Mouse (Mus musculus): ENCODE measurements around the gene Gm6370. TPM values are rescaled to one million over a fixed set of nuclear protein-coding genes. Genes with fewer than 3 reads are reported as not detected.
A peak's percentile ranks its signal among the peaks of the same experiment; 100 is the strongest.
"Not testable (repeated sequence)": the region's sequence is repeated elsewhere in the genome, so short reads cannot be mapped to it uniquely, and the experiment has no call there.

Gene Gm6370
- not detected for total RNA-seq (2021)
- long read RNA-seq, experiment 1: 0 reads
- long read RNA-seq, experiment 2: 0 reads

- intact Hi-C loops (cut with DNase I; ENCODE audit: low total_unique reads); DNase-seq: not testable (repeated sequence)
Observed at GRCm38 (mm10) chr5:146491063-146491462, at the start of gene Gm6370. Gene Gm6370 (plus strand): TSS chr5:146491363.

- intact Hi-C loops (cut with DNase I; ENCODE audit: low total_unique reads): no loop called here
- no peak for DNase-seq
Observed at GRCm38 (mm10) chr5:146442767-146443166, 48.4 kb upstream of the Gm6370 start.

- no peak for DNase-seq
- intact Hi-C loops (cut with DNase I; ENCODE audit: low total_unique reads): no loop called here
Observed at GRCm38 (mm10) chr5:146446633-146447032, 44.5 kb upstream of the Gm6370 start.

GRCm38 (mm10) chr5:146451592-146452254 is 39.4 kb upstream of the Gm6370 start:
- DNase-seq: no peak
- intact Hi-C loops (cut with DNase I; ENCODE audit: low total_unique reads): no loop called here

GRCm38 (mm10) chr5:146453556-146453955 is 37.6 kb upstream of the Gm6370 start:
- intact Hi-C loops (cut with DNase I; ENCODE audit: low total_unique reads): no loop called here
- no peak for DNase-seq

- intact Hi-C loops (cut with DNase I; ENCODE audit: low total_unique reads): no loop called here
Observed at GRCm38 (mm10) chr5:146461612-146462011, 29.6 kb upstream of the Gm6370 start.

GRCm38 (mm10) chr5:146466663-146467062 is 24.5 kb upstream of the Gm6370 start:
- intact Hi-C loops (cut with DNase I; ENCODE audit: low total_unique reads): no loop called here
- DNase-seq: no peak

More at GRCm38 (mm10) chr5:146461612-146462011, 29.6 kb upstream of the Gm6370 start:
- no peak for DNase-seq

GRCm38 (mm10) chr5:146468311-146468710 is 22.9 kb upstream of the Gm6370 start:
- DNase-seq: no peak
- intact Hi-C loops (cut with DNase I; ENCODE audit: low total_unique reads): no loop called here

GRCm38 (mm10) chr5:146470821-146471220 is 20.3 kb upstream of the Gm6370 start:
- no peak for DNase-seq
- intact Hi-C loops (cut with DNase I; ENCODE audit: low total_unique reads): no loop called here

GRCm38 (mm10) chr5:146471311-146471710 is 19.9 kb upstream of the Gm6370 start:
- no peak for DNase-seq
- intact Hi-C loops (cut with DNase I; ENCODE audit: low total_unique reads): no loop called here

- DNase-seq: no peak
- intact Hi-C loops (cut with DNase I; ENCODE audit: low total_unique reads): no loop called here
Observed at GRCm38 (mm10) chr5:146471821-146472220, 19.3 kb upstream of the Gm6370 start.

GRCm38 (mm10) chr5:146479564-146479963 is 11.6 kb upstream of the Gm6370 start:
- intact Hi-C loops (cut with DNase I; ENCODE audit: low total_unique reads); DNase-seq: not testable (repeated sequence)

- intact Hi-C loops (cut with DNase I; ENCODE audit: low total_unique reads); DNase-seq: not testable (repeated sequence)
Observed at GRCm38 (mm10) chr5:146481665-146482064, 9.5 kb upstream of the Gm6370 start, which contains the start of gene Gm6408. Gene Gm6408 (plus strand): TSS chr5:146481965.

GRCm38 (mm10) chr5:146488959-146489358 is 2.2 kb upstream of the Gm6370 start:
- intact Hi-C loops (cut with DNase I; ENCODE audit: low total_unique reads): not testable (repeated sequence)
- DNase-seq: peak; percentile 6

- intact Hi-C loops (cut with DNase I; ENCODE audit: low total_unique reads); DNase-seq: not testable (repeated sequence)
Observed at GRCm38 (mm10) chr5:146502099-146502498, 10.9 kb downstream of the Gm6370 start, which contains the start of gene 4930449I24Rik. Gene 4930449I24Rik (plus strand): TSS chr5:146502399.

GRCm38 (mm10) chr5:146513823-146514222 is 22.7 kb downstream of the Gm6370 start, which contains the start of gene Gm3402:
Gene Gm3402 (plus strand): TSS chr5:146514123.
- intact Hi-C loops (cut with DNase I; ENCODE audit: low total_unique reads); DNase-seq: not testable (repeated sequence)

GRCm38 (mm10) chr5:146525501-146525900 is 34.3 kb downstream of the Gm6370 start, which contains the start of gene Gm3404:
Gene Gm3404 (plus strand): TSS chr5:146525801.
- DNase-seq; intact Hi-C loops (cut with DNase I; ENCODE audit: low total_unique reads): not testable (repeated sequence)

GRCm38 (mm10) chr5:146537347-146537746 is 46.2 kb downstream of the Gm6370 start, which contains the start of gene Gm3409:
Gene Gm3409 (plus strand): TSS chr5:146537647.
- DNase-seq; intact Hi-C loops (cut with DNase I; ENCODE audit: low total_unique reads): not testable (repeated sequence)
